Mouse (Mus musculus): ENCODE data around the gene Wdr89. TPM values are rescaled to one million over a fixed set of nuclear protein-coding genes. Genes with fewer than 3 reads are reported as not detected.
A peak's percentile ranks its signal among the peaks of the same experiment; 100 is the strongest.

The Wdr89 gene
- polyA plus RNA-seq, 1 experiment from 2014 or later: 2.8 TPM

DNA sequence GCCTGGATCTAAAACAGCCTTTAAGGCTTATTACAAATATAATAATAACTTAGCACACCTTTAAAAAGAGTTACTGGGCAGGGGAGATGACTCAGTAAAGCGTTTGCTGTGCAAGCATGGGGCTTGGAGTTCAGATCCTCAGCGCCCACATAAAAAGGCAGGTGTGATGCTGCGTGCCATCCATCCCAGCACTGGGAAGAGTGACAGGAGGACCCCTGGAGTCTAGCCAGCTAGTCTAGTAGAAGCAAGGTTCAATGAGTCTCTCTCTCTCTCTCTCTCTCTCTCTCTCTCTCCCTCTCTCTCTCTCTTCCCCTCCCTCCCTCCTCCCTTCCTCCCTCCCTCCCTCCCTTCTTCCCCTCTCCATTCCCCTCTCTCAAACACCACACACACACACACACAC lies 53.8 kb downstream of the Wdr89 start:
- no peak for ATAC-seq (ENCODE audit: low read depth)
- 52% methylated on average over 3 of the region's 3 CpGs for WGBS (ENCODE audit: insufficient replicate concordance)
- no peak overlapping the region for H3K4me2 ChIP-seq (ENCODE audit: low read depth, low read length)

DNA sequence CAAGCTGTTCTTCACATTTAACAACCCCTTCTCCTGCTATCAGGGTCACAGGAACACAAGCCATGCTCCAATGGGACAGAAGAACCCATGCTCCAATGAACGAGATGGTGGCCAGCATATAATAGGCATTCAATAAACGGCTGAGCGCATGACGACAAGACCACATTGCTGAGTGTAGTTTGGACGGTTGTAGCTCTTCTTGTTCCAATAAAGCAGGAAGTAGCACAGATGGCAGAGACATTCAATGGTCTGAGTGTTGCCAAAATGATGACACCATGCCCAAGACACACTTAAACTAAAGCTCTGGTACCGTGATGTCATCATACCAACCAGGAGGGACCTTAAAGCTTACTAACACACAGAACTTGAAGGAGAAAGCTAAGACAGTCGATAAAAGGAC lies 56.6 kb downstream of the Wdr89 start:
- H3K9me3 ChIP-seq (replicated peaks; ENCODE audit: control insufficient read depth, low read length): no peaks in the 10 kb centered on the region
- 60% methylated on average over 7 of the region's 7 CpGs for WGBS (ENCODE audit: insufficient replicate concordance)
- no peak for ATAC-seq (ENCODE audit: low read depth)
- no peaks in the 10 kb centered on the region for H3K4me1 ChIP-seq (ENCODE audit: control insufficient read depth, low read depth, low read length)
- H3K36me3 ChIP-seq (ENCODE audit: control insufficient read depth, insufficient read depth): no peaks in the 10 kb centered on the region
- no peak overlapping the region for H3K4me2 ChIP-seq (ENCODE audit: low read depth, low read length)
- H3K27me3 ChIP-seq (ENCODE audit: control insufficient read depth, insufficient read depth, low read depth, low read length): peaks cover 10% of the 10 kb centered on the region
- no peak overlapping the region for H3K27ac ChIP-seq (ENCODE audit: low read length)
- no peak overlapping the region for H3K9ac ChIP-seq (ENCODE audit: low read depth, low read length)
- no peak overlapping the region for H3K4me3 ChIP-seq (ENCODE audit: low read depth, low read length)

More for the DNA sequence above, 53.8 kb downstream of the Wdr89 start:
- no peaks in the 10 kb centered on the region for H3K36me3 ChIP-seq (ENCODE audit: control insufficient read depth, insufficient read depth)
- H3K27me3 ChIP-seq (ENCODE audit: control insufficient read depth, insufficient read depth, low read depth, low read length): peaks cover 10% of the 10 kb centered on the region
- H3K4me1 ChIP-seq (ENCODE audit: control insufficient read depth, low read depth, low read length): no peaks in the 10 kb centered on the region
- no peak overlapping the region for H3K9ac ChIP-seq (ENCODE audit: low read depth, low read length)
- H3K4me3 ChIP-seq (ENCODE audit: low read depth, low read length): no peak overlapping the region
- no peak overlapping the region for H3K27ac ChIP-seq (ENCODE audit: low read length)
- H3K9me3 ChIP-seq (replicated peaks; ENCODE audit: control insufficient read depth, low read length): no peaks in the 10 kb centered on the region

DNA sequence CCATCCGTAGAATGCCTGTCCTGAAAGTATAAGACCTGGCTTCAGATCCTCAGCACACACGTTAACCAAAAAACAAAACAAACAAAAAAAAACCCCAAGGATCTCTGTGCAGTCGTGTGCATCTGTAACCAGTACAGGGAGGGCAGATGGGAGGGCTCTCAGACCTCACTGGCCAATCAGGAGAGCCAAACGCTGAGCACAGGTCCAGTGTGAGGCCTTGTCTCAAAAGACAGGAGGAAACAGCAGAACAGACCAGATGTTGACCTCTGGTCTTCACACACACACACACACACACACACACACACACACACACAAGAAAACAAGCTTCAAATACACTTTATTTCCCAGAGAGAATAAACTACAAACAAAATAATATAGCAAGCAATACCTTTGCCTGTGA lies 69.8 kb downstream of the Wdr89 start:
- Histone ChIP-seq H3K4me3 (ENCODE audit: low read depth, low read length) (no peak overlapping the region), H3K9ac (ENCODE audit: low read depth, low read length) (no peak overlapping the region; the same call in none of the 2 replicates), H3K9me3 (replicated peaks; ENCODE audit: control insufficient read depth, low read length) (no peaks in the 10 kb centered on the region; the same call in 1 of the 2 replicates), H3K36me3 (ENCODE audit: control insufficient read depth, insufficient read depth) (no peaks in the 10 kb centered on the region), H3K27me3 (ENCODE audit: control insufficient read depth, insufficient read depth, low read depth, low read length) (no peaks in the 10 kb centered on the region), H3K27ac (ENCODE audit: low read length) (no peak overlapping the region), H3K4me2 (ENCODE audit: low read depth, low read length) (no peak overlapping the region), H3K4me1 (ENCODE audit: control insufficient read depth, low read depth, low read length) (peaks cover 4% of the 10 kb centered on the region)
- WGBS (ENCODE audit: insufficient replicate concordance): 24% methylated on average over 4 of the region's 4 CpGs
- no peak for ATAC-seq (ENCODE audit: low read depth)

DNA sequence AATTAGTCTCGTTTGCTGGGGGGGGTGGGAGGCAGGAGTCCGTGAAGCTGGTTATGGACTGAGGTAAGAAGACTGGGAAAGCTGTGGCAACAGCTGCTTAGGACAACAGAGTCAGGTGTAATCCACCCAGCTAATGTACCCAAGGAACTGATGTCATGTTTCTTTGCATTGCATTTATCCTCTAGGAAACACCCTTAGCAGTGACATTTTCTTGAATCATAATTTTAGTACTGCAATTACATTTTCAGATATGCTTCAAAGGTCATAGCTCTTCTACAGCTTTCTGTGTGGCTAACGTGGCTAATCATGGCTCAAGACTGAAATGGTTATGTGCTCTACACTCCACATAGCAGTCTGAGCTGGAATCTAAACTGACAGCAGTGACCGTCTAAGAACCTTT lies 70.3 kb downstream of the Wdr89 start:
- no peaks in the 10 kb centered on the region for H3K36me3 ChIP-seq (ENCODE audit: control insufficient read depth, insufficient read depth)
- peaks cover 8% of the 10 kb centered on the region for H3K4me1 ChIP-seq (ENCODE audit: control insufficient read depth, low read depth, low read length)
- no peaks in the 10 kb centered on the region for H3K27me3 ChIP-seq (ENCODE audit: control insufficient read depth, insufficient read depth, low read depth, low read length)
- no peak overlapping the region for H3K4me2 ChIP-seq (ENCODE audit: low read depth, low read length)
- no peaks in the 10 kb centered on the region for H3K9me3 ChIP-seq (replicated peaks; ENCODE audit: control insufficient read depth, low read length)
- WGBS (ENCODE audit: insufficient replicate concordance): 69% methylated on average over 4 of the region's 4 CpGs
- no peak overlapping the region for H3K4me3 ChIP-seq (ENCODE audit: low read depth, low read length)
- no peak overlapping the region; the same call in 1 of the 2 replicates for H3K9ac ChIP-seq (ENCODE audit: low read depth, low read length)
- ATAC-seq (ENCODE audit: low read depth): no peak
- no peak overlapping the region for H3K27ac ChIP-seq (ENCODE audit: low read length)

DNA sequence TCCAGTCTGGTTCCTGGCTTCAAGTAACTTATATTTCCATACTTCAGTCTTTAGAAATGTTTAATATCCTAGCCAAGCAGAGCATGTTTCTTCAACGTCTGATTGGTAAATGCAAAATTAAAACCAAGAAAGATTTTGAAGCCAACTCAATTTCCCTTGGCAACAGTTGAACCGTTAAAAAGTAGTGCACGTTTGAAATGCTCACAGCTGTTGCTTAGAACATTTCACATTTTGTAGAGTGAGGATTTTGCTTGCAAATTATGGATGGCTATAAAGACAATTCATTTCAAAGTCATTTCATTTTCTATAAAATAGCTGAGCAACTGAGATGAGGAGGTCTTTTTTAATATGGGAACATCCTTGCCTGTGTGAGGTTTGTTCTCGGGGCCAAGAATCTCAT lies 71.6 kb downstream of the Wdr89 start:
- no peak overlapping the region for H3K4me3 ChIP-seq (ENCODE audit: low read depth, low read length)
- H3K9ac ChIP-seq (ENCODE audit: low read depth, low read length): no peak overlapping the region
- no peaks in the 10 kb centered on the region for H3K9me3 ChIP-seq (replicated peaks; ENCODE audit: control insufficient read depth, low read length)
- peaks cover 2% of the 10 kb centered on the region; the same call in 1 of the 2 replicates for H3K36me3 ChIP-seq (ENCODE audit: control insufficient read depth, insufficient read depth)
- ATAC-seq (ENCODE audit: low read depth): no peak
- 79% methylated on average over 4 of the region's 4 CpGs for WGBS (ENCODE audit: insufficient replicate concordance)
- peaks cover 12% of the 10 kb centered on the region for H3K4me1 ChIP-seq (ENCODE audit: control insufficient read depth, low read depth, low read length)
- no peaks in the 10 kb centered on the region for H3K27me3 ChIP-seq (ENCODE audit: control insufficient read depth, insufficient read depth, low read depth, low read length)
- no peak overlapping the region for H3K4me2 ChIP-seq (ENCODE audit: low read depth, low read length)
- H3K27ac ChIP-seq (ENCODE audit: low read length): no peak overlapping the region

DNA sequence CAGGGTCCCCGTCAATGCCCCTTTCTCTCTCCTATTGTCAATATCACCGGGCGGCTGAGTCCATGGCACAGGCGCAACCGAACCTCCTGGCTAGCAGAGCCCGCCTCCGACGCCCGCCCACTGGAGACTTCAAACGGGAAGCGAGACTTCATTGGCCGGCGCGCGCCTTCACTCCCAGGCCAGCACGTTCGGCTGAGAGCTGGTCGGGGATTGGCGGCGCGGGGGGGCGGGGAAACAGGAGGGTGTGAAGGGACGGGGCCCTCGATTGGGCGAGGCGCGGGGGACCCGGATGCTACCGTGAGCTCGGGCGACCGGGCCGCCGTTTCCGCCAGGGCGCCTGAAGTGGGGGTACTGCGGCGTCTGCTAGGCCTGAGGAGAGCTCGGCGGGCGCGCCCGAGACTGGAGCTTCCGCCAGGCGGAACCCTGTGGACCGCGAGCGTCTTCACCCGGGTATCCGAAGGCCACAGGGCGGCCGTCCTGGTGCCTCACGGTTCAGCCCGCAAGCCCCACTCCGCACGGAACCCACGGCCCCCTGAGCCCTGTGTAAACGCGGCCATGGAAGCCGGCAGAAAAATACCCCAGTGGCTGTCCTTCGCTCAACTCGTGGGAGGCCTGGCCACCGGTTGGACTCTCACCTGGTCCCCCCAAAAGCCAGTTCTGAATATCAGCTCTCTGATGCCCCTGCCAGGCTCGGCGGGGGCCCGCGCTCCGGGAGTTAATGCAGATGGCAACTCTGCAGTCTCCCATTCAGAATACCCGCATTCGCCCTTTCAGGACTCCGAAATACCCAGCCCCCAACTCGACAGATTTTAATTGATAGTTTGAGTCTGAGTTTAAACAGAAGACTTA lies 73.0 kb downstream of the Wdr89 start, which contains the start of gene Ppp2r5e:
Ppp2r5e (minus strand) TSS at position 92 of the 849 bp plus-strand sequence.
- peak; percentile 98 for ATAC-seq (ENCODE audit: low read depth)
- H3K4me1 ChIP-seq (ENCODE audit: control insufficient read depth, low read depth, low read length): peaks cover 12% of the 10 kb centered on the region

DNA sequence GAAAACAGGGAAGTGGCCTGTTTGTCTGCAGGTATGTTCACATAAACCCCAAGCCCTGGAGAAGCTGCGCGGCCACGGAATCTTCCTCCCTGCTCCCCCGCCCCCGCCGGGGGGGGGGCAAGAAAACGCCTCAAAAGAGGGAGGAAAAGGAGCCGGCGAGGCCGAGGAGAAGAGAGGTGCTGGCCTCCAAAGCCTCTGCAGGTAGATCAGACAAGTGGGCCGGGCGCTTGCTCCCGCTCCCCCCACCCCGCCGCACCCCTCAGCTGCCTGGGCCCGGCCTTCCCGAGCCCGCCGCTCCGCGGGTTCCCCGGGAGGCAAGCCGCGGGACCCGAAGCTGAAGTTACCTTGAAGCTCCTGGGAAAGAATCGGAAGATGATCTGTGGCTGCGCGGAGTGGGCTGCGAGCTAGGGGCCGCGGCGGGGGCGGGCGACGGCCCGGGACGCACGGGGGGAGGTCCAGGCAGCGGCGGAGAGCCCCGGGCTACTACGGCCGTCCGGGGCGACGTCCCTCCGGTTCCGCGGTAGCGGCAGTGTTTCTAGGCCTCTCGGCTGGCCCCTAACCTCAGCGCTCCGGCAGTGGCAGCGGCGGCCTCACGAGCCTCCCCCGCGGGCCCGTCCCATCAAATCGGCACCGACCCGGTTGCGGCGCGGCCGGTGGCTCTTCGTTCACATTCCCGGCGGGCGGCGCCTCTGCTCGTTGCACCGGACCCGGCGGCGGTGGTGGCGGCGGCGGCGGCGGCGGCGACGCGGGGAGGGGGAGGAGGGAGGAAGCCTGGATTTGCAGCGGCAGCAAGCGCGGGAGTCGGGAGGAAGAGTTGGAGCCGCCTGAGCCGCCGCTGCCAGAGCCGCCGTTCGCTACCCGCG lies 73.8 kb downstream of the Wdr89 start:
- peaks cover 7% of the 10 kb centered on the region; the same call in 1 of the 2 replicates for H3K36me3 ChIP-seq (ENCODE audit: control insufficient read depth, insufficient read depth)
- ATAC-seq (ENCODE audit: low read depth): peak; percentile 17
- H3K4me2 ChIP-seq (ENCODE audit: low read depth, low read length): peak overlapping the region; percentile 91
- no peaks in the 10 kb centered on the region for H3K9me3 ChIP-seq (replicated peaks; ENCODE audit: control insufficient read depth, low read length)
- WGBS (ENCODE audit: insufficient replicate concordance): under 1% methylated on average over 66 of the region's 97 CpGs
- H3K27ac ChIP-seq (ENCODE audit: low read length): peak overlapping the region; percentile 93
- H3K4me3 ChIP-seq (ENCODE audit: low read depth, low read length): peak overlapping the region; percentile 100
- H3K4me1 ChIP-seq (ENCODE audit: control insufficient read depth, low read depth, low read length): peaks cover 12% of the 10 kb centered on the region
- H3K27me3 ChIP-seq (ENCODE audit: control insufficient read depth, insufficient read depth, low read depth, low read length): no peaks in the 10 kb centered on the region
- peak overlapping the region; percentile 97 for H3K9ac ChIP-seq (ENCODE audit: low read depth, low read length)

More for the DNA sequence above, 73.0 kb downstream of the Wdr89 start, which contains the start of gene Ppp2r5e:
- Histone ChIP-seq H3K4me3 (ENCODE audit: low read depth, low read length) (peak within 1 kb of the TSS; percentile 100), H3K36me3 (ENCODE audit: control insufficient read depth, insufficient read depth) (peaks cover 7% of the 10 kb centered on the region; the same call in 1 of the 2 replicates), H3K4me2 (ENCODE audit: low read depth, low read length) (peak within 1 kb of the TSS; percentile 91), H3K9ac (ENCODE audit: low read depth, low read length) (peak within 1 kb of the TSS; percentile 99), H3K9me3 (replicated peaks; ENCODE audit: control insufficient read depth, low read length) (no peaks in the 10 kb centered on the region), H3K27ac (ENCODE audit: low read length) (peak within 1 kb of the TSS; percentile 94), H3K27me3 (ENCODE audit: control insufficient read depth, insufficient read depth, low read depth, low read length) (no peaks in the 10 kb centered on the region)
- WGBS (ENCODE audit: insufficient replicate concordance): under 1% methylated on average over 72 of the region's 72 CpGs

DNA sequence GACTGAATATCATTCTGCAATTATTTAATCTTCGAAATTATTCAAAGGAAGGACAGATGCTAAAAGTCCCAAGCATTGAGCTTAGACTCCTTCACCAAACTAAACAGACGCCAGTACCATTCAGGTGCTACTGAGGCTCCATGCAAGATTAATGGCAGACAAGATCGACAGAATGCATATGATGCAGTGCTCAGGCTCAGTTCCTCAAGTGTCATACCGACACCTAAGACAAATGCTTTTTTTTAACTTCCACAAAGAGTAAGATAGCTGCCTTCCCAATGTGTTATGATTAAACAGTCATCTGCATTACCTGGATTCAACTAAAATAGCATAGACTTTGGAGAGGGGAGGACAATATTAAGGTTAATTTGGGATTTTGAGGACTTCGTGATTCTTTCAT lies 74.9 kb downstream of the Wdr89 start:
- Histone ChIP-seq H3K4me2 (ENCODE audit: low read depth, low read length) (peak overlapping the region; percentile 91), H3K27ac (ENCODE audit: low read length) (no peak overlapping the region), H3K4me1 (ENCODE audit: control insufficient read depth, low read depth, low read length) (peaks cover 8% of the 10 kb centered on the region), H3K9me3 (replicated peaks; ENCODE audit: control insufficient read depth, low read length) (no peaks in the 10 kb centered on the region), H3K4me3 (ENCODE audit: low read depth, low read length) (peak overlapping the region; percentile 47), H3K27me3 (ENCODE audit: control insufficient read depth, insufficient read depth, low read depth, low read length) (no peaks in the 10 kb centered on the region), H3K9ac (ENCODE audit: low read depth, low read length) (0 out of 2 replicates have a peak overlapping the region, but pooled peaks have one; percentile 28), H3K36me3 (ENCODE audit: control insufficient read depth, insufficient read depth) (peaks cover 10% of the 10 kb centered on the region)
- WGBS (ENCODE audit: insufficient replicate concordance): 31% methylated on average over 5 of the region's 5 CpGs
- no peak for ATAC-seq (ENCODE audit: low read depth)

Data from liver, embryonic 16.5 days (tissue).